Mouse (Mus musculus) hindbrain, embryonic 14.5 days (tissue): ENCODE measurements around the gene Retreg3. TPM values are rescaled to one million over a fixed set of nuclear protein-coding genes. Genes with fewer than 3 reads are reported as not detected.

Experiments used
- ATAC-seq: fragments of 200-750 bp; cut with Nextera tagmentation; 2 replicates; pipeline ENCODE4 v1.8.0; 2017; ENCODE audit warnings: moderate number of reproducible peaks, mild to moderate bottlenecking, moderate TSS enrichment, moderate library complexity; ENCODE audit not compliant: low FRiP score
- DNase-seq: peaks from one replicate; pipeline ENCODE4 v3.0.0-alpha.2; 2015; ENCODE audit warnings: low spot score
- H3K27ac ChIP-seq: fragments of 300-500 bp; sonication (generic); 2 replicates; pipeline ENCODE4 v1.5.1; 2014; ENCODE audit warnings: mild to moderate bottlenecking, moderate library complexity
- H3K27me3 ChIP-seq: fragments of 300-500 bp; sonication (generic); 2 replicates; pipeline ENCODE4 v1.6.1; 2014; ENCODE audit warnings: mild to moderate bottlenecking, low read length, mixed read lengths; ENCODE audit not compliant: control insufficient read depth, insufficient read depth
- H3K36me3 ChIP-seq: fragments of 300-500 bp; sonication (generic); replicated peaks from 2 replicates; pipeline ENCODE4 v1.6.1; 2014; ENCODE audit not compliant: control insufficient read depth, insufficient read depth
- H3K4me1 ChIP-seq: fragments of 300-500 bp; sonication (generic); replicated peaks from 2 replicates; pipeline ENCODE4 v1.6.1; 2014; ENCODE audit warnings: antibody characterized with exemption, low read length, mixed read lengths; ENCODE audit not compliant: control insufficient read depth, insufficient read depth
- H3K4me2 ChIP-seq: fragments of 300-500 bp; sonication (generic); replicated peaks from 2 replicates; pipeline ENCODE4 v1.6.1; 2014; ENCODE audit warnings: mild to moderate bottlenecking, moderate library complexity
- H3K4me3 ChIP-seq: fragments of 300-500 bp; sonication (generic); replicated peaks from 2 replicates; pipeline ENCODE4 v1.5.1; 2014; ENCODE audit warnings: mild to moderate bottlenecking, low read length
- H3K9ac ChIP-seq: fragments of 300-500 bp; sonication (generic); 2 replicates; pipeline ENCODE4 v1.6.1; 2014
- H3K9me3 ChIP-seq: fragments of 300-500 bp; sonication (generic); 2 replicates; pipeline ENCODE4 v1.6.1; 2016; ENCODE audit warnings: low read length; ENCODE audit not compliant: control insufficient read depth
- WGBS: fragments of 180-500 bp; shearing (Covaris S2); extraction: QIAGEN DNeasy Blood & Tissue Kit; methylation state at CpG from one replicate; pipeline ENCODE4 v1.1.7; 2014; 5-methylcytosine and 5-hydroxymethylcytosine counted together
- polyA plus RNA-seq: library from polyadenylated mRNA; unstranded; fragments of >200 nt; fragmentation: Nextera tagmentation; extraction: Ambion mirVana; gene quantifications from 2 replicates; pipeline ENCODE4 v1.2.1, GENCODE M21; 2014

Retreg3 gene
- polyA plus RNA-seq, 1 experiment from 2014 or later = 13.0 TPM

- no peaks in the 10 kb centered on the region for H3K27me3 ChIP-seq
- H3K4me1 ChIP-seq = no peaks in the 10 kb centered on the region
- no peak overlapping the region for H3K4me3 ChIP-seq
- 86% methylated on average over 14 of the region's 14 CpGs for WGBS
- DNase-seq (no peak), ATAC-seq (no peak)
- H3K36me3 ChIP-seq = peaks cover 93% of the 10 kb centered on the region
- no peak overlapping the region for H3K9ac ChIP-seq
- no peak overlapping the region for H3K27ac ChIP-seq
- no peaks in the 10 kb centered on the region for H3K9me3 ChIP-seq
- H3K4me2 ChIP-seq = no peak overlapping the region
Observed at GRCm38 (mm10) chr11:101055418-101055817, 64.3 kb downstream of the Retreg3 start.

DNA sequence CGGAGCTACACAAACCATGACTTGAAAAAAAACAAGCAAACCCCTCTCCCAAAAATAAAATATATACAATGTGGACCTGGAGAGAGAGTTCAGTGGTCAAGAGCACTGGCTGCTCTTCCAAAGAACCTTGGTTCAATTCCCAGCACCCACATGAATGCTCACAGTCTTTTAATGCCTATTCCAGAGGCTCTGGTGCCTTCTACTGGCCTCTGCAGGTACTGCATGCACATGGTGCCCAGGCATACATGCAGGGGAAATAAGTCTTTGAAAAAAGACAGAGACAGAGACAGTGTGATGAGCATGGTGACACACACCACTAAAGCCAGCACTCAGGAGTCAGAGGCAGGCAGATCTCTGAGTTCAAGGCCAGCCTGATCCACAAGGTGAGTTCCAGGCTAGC is 65.7 kb downstream of the Retreg3 start:
- Histone ChIP-seq H3K4me1 (no peaks in the 10 kb centered on the region), H3K4me3 (no peak overlapping the region), H3K27me3 (no peaks in the 10 kb centered on the region), H3K36me3 (peaks cover 95% of the 10 kb centered on the region), H3K27ac (no peak overlapping the region), H3K9me3 (no peaks in the 10 kb centered on the region), H3K4me2 (no peak overlapping the region), H3K9ac (no peak overlapping the region)
- ATAC-seq = no peak
- DNase-seq = no peak
- 100% methylated on average over 1 of the region's 1 CpGs for WGBS

DNA sequence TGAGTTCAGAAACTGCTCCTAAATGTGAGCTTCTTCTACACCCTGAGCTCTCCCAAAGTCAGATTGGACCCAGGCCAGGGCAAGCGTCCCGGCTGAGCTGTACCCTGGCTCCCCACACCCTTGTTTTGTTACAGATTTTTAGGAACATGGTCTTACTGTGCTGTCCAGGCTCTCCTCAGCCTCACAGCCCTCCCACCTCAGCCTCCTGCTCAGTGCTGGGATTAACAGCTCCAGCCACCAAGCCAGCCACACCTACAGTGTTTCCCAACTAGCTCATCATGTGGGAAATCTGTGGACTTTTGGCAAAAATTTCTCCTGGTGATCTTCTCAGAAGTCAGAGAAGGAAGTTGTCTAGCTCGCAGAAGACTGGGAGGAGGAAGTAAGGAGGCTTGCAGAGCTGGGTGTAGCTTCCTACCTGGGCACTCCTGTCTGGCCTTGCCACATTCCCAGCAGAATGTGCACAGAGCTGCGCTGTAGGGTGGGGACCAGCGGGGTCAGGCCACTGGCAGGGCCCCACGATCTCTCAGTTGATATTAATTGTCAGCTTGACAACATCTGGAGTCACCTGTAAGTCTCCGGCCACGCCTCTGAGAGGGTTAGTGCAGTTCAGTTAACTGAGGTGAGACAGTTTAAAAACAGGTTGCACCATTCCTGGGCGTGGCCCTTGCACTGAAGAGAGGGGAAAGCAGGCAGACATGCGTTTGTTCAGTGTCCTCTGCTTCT is 66.8 kb downstream of the Retreg3 start:
- ATAC-seq = no peak
- Histone ChIP-seq H3K4me1 (no peaks in the 10 kb centered on the region), H3K4me2 (no peak overlapping the region), H3K27ac (no peak overlapping the region), H3K9ac (no peak overlapping the region), H3K9me3 (no peaks in the 10 kb centered on the region), H3K36me3 (peaks cover 95% of the 10 kb centered on the region), H3K27me3 (no peaks in the 10 kb centered on the region), H3K4me3 (no peak overlapping the region)
- DNase-seq = no peak
- 91% methylated on average over 10 of the region's 10 CpGs for WGBS

DNA sequence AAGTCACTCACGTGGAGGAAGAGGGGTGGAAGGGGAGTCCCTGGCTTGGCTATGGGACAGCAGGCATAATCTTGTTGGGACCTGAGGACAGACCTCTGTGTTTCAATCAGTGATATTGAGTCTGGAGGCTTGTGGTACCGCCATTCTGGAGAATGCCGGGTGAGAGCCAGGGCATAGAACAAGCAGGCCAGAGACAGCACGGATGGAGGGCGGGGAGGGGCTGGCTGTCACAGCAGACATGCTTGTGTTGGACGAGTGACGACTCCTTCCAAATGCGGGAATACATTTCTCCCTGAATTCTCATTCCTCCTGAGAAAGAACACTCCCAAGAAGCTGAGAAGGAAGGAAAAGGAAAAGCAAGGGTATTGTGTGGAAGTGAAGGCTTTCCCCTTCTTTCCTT is 68.1 kb downstream of the Retreg3 start:
- no peak overlapping the region for H3K9ac ChIP-seq
- no peaks in the 10 kb centered on the region for H3K4me1 ChIP-seq
- H3K36me3 ChIP-seq = peaks cover 98% of the 10 kb centered on the region
- H3K4me2 ChIP-seq = no peak overlapping the region
- no peak overlapping the region for H3K27ac ChIP-seq
- ATAC-seq (no peak), DNase-seq (no peak)
- H3K4me3 ChIP-seq = no peak overlapping the region
- WGBS = 82% methylated on average over 8 of the region's 8 CpGs
- H3K9me3 ChIP-seq = no peaks in the 10 kb centered on the region
- no peaks in the 10 kb centered on the region for H3K27me3 ChIP-seq

GRCm38 (mm10) chr11:101051051-101051493 is 68.6 kb downstream of the Retreg3 start:
- Histone ChIP-seq H3K27me3 (no peaks in the 10 kb centered on the region), H3K4me2 (no peak overlapping the region), H3K9ac (no peak overlapping the region), H3K36me3 (peaks cover 98% of the 10 kb centered on the region), H3K4me1 (no peaks in the 10 kb centered on the region), H3K4me3 (no peak overlapping the region), H3K9me3 (no peaks in the 10 kb centered on the region), H3K27ac (no peak overlapping the region)
- DNase-seq (no peak), ATAC-seq (no peak)
- 86% methylated on average over 6 of the region's 6 CpGs for WGBS

DNA sequence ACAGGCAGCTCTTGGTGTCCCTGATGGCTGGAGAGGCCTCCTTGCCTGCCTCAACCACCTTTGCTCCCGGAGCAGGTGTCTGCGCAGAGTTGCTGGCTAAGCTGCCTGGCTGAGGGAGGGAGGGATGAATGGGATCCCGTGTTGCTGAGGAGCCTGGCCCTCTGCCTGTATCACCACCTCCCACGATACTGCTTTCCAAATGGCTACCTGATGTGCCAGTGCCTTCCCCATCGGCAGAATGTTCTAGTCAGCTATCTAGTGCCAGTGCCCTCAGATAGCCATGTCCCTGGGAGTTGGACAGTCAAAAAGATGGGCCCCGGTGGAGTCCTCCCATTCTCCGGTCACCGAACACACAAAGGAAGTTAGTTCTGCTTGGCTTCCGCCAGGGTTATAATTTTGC is 69.3 kb downstream of the Retreg3 start:
- Histone ChIP-seq H3K9ac (no peak overlapping the region), H3K27ac (no peak overlapping the region), H3K36me3 (peaks cover 98% of the 10 kb centered on the region), H3K4me1 (no peaks in the 10 kb centered on the region), H3K9me3 (no peaks in the 10 kb centered on the region), H3K4me3 (no peak overlapping the region), H3K4me2 (no peak overlapping the region), H3K27me3 (no peaks in the 10 kb centered on the region)
- DNase-seq (no peak), ATAC-seq (no peak)
- whole genome bisulfite sequencing = 83% methylated on average over 9 of the region's 9 CpGs

DNA sequence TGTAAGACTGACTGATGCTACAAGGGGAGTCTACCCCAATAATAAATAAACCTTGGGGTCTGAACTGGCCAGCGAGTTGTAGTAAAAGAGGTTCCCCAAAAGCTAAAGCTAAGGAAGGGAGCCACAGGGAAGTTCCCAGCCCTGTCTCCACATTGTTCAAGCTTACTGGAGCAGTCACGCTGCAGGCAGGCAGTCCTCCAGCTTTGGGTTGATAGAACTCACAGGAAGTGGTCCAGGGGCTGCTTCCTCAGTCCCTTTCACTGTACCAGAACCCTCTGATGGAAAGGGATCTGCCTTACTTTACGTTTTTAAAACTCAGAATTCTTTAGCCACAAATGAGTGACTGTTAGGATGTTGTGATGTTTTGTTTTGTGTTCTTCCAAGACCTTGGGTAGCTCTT is 72.2 kb downstream of the Retreg3 start:
- Histone ChIP-seq H3K4me3 (no peak overlapping the region), H3K36me3 (peaks cover 99% of the 10 kb centered on the region), H3K4me2 (no peak overlapping the region), H3K4me1 (no peaks in the 10 kb centered on the region), H3K27ac (no peak overlapping the region), H3K9me3 (no peaks in the 10 kb centered on the region), H3K9ac (no peak overlapping the region), H3K27me3 (no peaks in the 10 kb centered on the region)
- DNase-seq (no peak), ATAC-seq (no peak)
- WGBS = 86% methylated on average over 3 of the region's 3 CpGs

- Histone ChIP-seq H3K9ac (no peak overlapping the region), H3K4me2 (no peak overlapping the region), H3K27me3 (no peaks in the 10 kb centered on the region), H3K4me3 (no peak overlapping the region), H3K27ac (no peak overlapping the region), H3K36me3 (peaks cover 99% of the 10 kb centered on the region), H3K4me1 (no peaks in the 10 kb centered on the region), H3K9me3 (no peaks in the 10 kb centered on the region)
- ATAC-seq = no peak
- whole genome bisulfite sequencing = 71% methylated on average over 9 of the region's 9 CpGs
- DNase-seq = no peak
Observed at GRCm38 (mm10) chr11:101046440-101046839, 73.3 kb downstream of the Retreg3 start.
